Mouse (Mus musculus) macrophage (primary cell): ENCODE results near the gene Pip4k2b. TPM values are rescaled to one million over a fixed set of nuclear protein-coding genes. Genes with fewer than 3 reads are reported as not detected.
A peak's percentile ranks its signal among the peaks of the same experiment; 100 is the strongest.

Source experiments
- H3K27ac ChIP-seq: fragments of 350-480 bp; formaldehyde crosslinking; 2 replicates; pipeline ENCODE4 v1.9.0; 2021
- H3K36me3 ChIP-seq: fragments of 350-480 bp; formaldehyde crosslinking; 2 replicates; pipeline ENCODE4 v1.9.0; 2021; ENCODE audit errors: inconsistent target
- H3K4me3 ChIP-seq: fragments of 350-480 bp; formaldehyde crosslinking; 2 replicates; pipeline ENCODE4 v1.9.0; 2021; ENCODE audit errors: inconsistent target
- H3K79me2 ChIP-seq: fragments of 350-480 bp; formaldehyde crosslinking; 2 replicates; pipeline ENCODE4 v1.9.0; 2021; ENCODE audit errors: inconsistent target
- WGBS: methylation state at CpG from one replicate; pipeline ENCODE4 v1.1.7; 2026; ENCODE audit warnings: inconsistent platforms; ENCODE audit not compliant: missing documents; 5-methylcytosine and 5-hydroxymethylcytosine counted together
- polyA plus RNA-seq: library from polyadenylated mRNA; stranded (reverse); fragments of 250-400 nt; gene quantifications from 3 replicates; pipeline ENCODE4 v1.2.4, GENCODE M21; 2018; ENCODE audit warnings: inconsistent platforms

Gene Pip4k2b
- polyA plus RNA-seq, 1 experiment from 2014 or later, result 25.7 TPM

GRCm38 (mm10) chr11:97775186-97775585 is 30.7 kb upstream of the Pip4k2b start:
- H3K4me3 ChIP-seq, result no peak overlapping the region
- H3K27ac ChIP-seq, result no peak overlapping the region
- 80% methylated on average over 13 of the region's 13 CpGs for WGBS
- H3K79me2 ChIP-seq, result peaks cover 18% of the 10 kb centered on the region
- H3K36me3 ChIP-seq, result peaks cover 29% of the 10 kb centered on the region

GRCm38 (mm10) chr11:97771410-97771809 is 26.9 kb upstream of the Pip4k2b start:
- H3K27ac ChIP-seq, result no peak overlapping the region
- no peak overlapping the region for H3K4me3 ChIP-seq
- peaks cover under 1% of the 10 kb centered on the region; the same call in 1 of the 2 replicates for H3K79me2 ChIP-seq
- H3K36me3 ChIP-seq, result no peaks in the 10 kb centered on the region; the same call in 1 of the 2 replicates
- 60% methylated on average over 14 of the region's 14 CpGs for WGBS

- H3K4me3 ChIP-seq, result no peak overlapping the region
- WGBS, result 24% methylated on average over 2 of the region's 2 CpGs
- no peaks in the 10 kb centered on the region for H3K36me3 ChIP-seq
- H3K27ac ChIP-seq, result no peak overlapping the region
- H3K79me2 ChIP-seq, result peaks cover 18% of the 10 kb centered on the region
Observed at GRCm38 (mm10) chr11:97769704-97770103, 25.2 kb upstream of the Pip4k2b start.

- WGBS, result under 1% methylated on average over 38 of the region's 38 CpGs
- Histone ChIP-seq H3K79me2 (peaks cover 51% of the 10 kb centered on the region), H3K4me3 (peak within 1 kb of the TSS; percentile 100), H3K36me3 (peaks cover 28% of the 10 kb centered on the region), H3K27ac (peak within 1 kb of the TSS; percentile 75)
Observed at GRCm38 (mm10) chr11:97766154-97766881, 21.8 kb upstream of the Pip4k2b start, which contains the start of gene Cwc25. Cwc25 (minus strand) TSS chr11:97766556.

GRCm38 (mm10) chr11:97761638-97762037 is 17.1 kb upstream of the Pip4k2b start:
- peaks cover 83% of the 10 kb centered on the region for H3K79me2 ChIP-seq
- H3K27ac ChIP-seq, result no peak overlapping the region
- peaks cover 62% of the 10 kb centered on the region for H3K36me3 ChIP-seq
- no peak overlapping the region for H3K4me3 ChIP-seq

GRCm38 (mm10) chr11:97758942-97759341 is 14.4 kb upstream of the Pip4k2b start:
- Histone ChIP-seq H3K79me2 (peaks cover 57% of the 10 kb centered on the region), H3K27ac (no peak overlapping the region), H3K4me3 (no peak overlapping the region), H3K36me3 (peaks cover 75% of the 10 kb centered on the region)
- 98% methylated on average over 6 of the region's 6 CpGs for WGBS

- WGBS, result 100% methylated on average over 1 of the region's 1 CpGs
- peaks cover 49% of the 10 kb centered on the region for H3K79me2 ChIP-seq
- no peak overlapping the region for H3K4me3 ChIP-seq
- no peak overlapping the region for H3K27ac ChIP-seq
- H3K36me3 ChIP-seq, result peaks cover 78% of the 10 kb centered on the region
Observed at GRCm38 (mm10) chr11:97758125-97758524, 13.6 kb upstream of the Pip4k2b start.

GRCm38 (mm10) chr11:97753277-97753676 is 8.8 kb upstream of the Pip4k2b start:
- Histone ChIP-seq H3K79me2 (peaks cover under 1% of the 10 kb centered on the region; the same call in 1 of the 2 replicates), H3K36me3 (peaks cover 77% of the 10 kb centered on the region), H3K4me3 (no peak overlapping the region), H3K27ac (no peak overlapping the region)
- 93% methylated on average over 8 of the region's 8 CpGs for WGBS

GRCm38 (mm10) chr11:97748496-97748895 is 4.0 kb upstream of the Pip4k2b start:
- H3K4me3 ChIP-seq, result no peak overlapping the region
- peaks cover 58% of the 10 kb centered on the region for H3K36me3 ChIP-seq
- peaks cover 6% of the 10 kb centered on the region for H3K79me2 ChIP-seq
- H3K27ac ChIP-seq, result no peak overlapping the region
- 86% methylated on average over 5 of the region's 5 CpGs for WGBS

GRCm38 (mm10) chr11:97747773-97748172 is 3.3 kb upstream of the Pip4k2b start:
- WGBS, result 94% methylated on average over 8 of the region's 8 CpGs
- no peak overlapping the region for H3K27ac ChIP-seq
- H3K36me3 ChIP-seq, result peaks cover 51% of the 10 kb centered on the region
- H3K4me3 ChIP-seq, result no peak overlapping the region
- H3K79me2 ChIP-seq, result peaks cover 13% of the 10 kb centered on the region

- H3K36me3 ChIP-seq, result peaks cover 32% of the 10 kb centered on the region; the same call in 1 of the 2 replicates
Observed at GRCm38 (mm10) chr11:97745331-97745721, 822 bp upstream of the Pip4k2b start.

GRCm38 (mm10) chr11:97744718-97745330 is 320 bp upstream of the Pip4k2b start:
- 1% methylated on average over 28 of the region's 57 CpGs for WGBS
- H3K36me3 ChIP-seq, result peaks cover 27% of the 10 kb centered on the region; the same call in 1 of the 2 replicates
- peak overlapping the region; percentile 89 for H3K27ac ChIP-seq
- peak overlapping the region; percentile 38 for H3K4me3 ChIP-seq
- H3K79me2 ChIP-seq, result peaks cover 42% of the 10 kb centered on the region

More at GRCm38 (mm10) chr11:97745331-97745721, 822 bp upstream of the Pip4k2b start:
- peak overlapping the region; percentile 89 for H3K27ac ChIP-seq
- WGBS, result 3% methylated on average over 13 of the region's 13 CpGs
- peak overlapping the region; percentile 38 for H3K4me3 ChIP-seq
- peaks cover 37% of the 10 kb centered on the region for H3K79me2 ChIP-seq

- peaks cover 56% of the 10 kb centered on the region for H3K79me2 ChIP-seq
- peaks cover 22% of the 10 kb centered on the region; the same call in 1 of the 2 replicates for H3K36me3 ChIP-seq
- H3K4me3 ChIP-seq, result peak overlapping the region; percentile 61
- H3K27ac ChIP-seq, result peak overlapping the region; percentile 64
- WGBS, result under 1% methylated on average over 9 of the region's 9 CpGs
Observed at GRCm38 (mm10) chr11:97743423-97743822, 1.1 kb downstream of the Pip4k2b start.

- H3K4me3 ChIP-seq, result no peak overlapping the region; the same call in 1 of the 2 replicates
- no peak overlapping the region for H3K27ac ChIP-seq
- peaks cover 14% of the 10 kb centered on the region; the same call in 1 of the 2 replicates for H3K36me3 ChIP-seq
- H3K79me2 ChIP-seq, result peaks cover 65% of the 10 kb centered on the region
- 71% methylated on average over 9 of the region's 9 CpGs for WGBS
Observed at GRCm38 (mm10) chr11:97742591-97742990, 1.9 kb downstream of the Pip4k2b start.

- 81% methylated on average over 5 of the region's 5 CpGs for WGBS
- Histone ChIP-seq H3K27ac (no peak overlapping the region), H3K4me3 (no peak overlapping the region), H3K36me3 (peaks cover 10% of the 10 kb centered on the region; the same call in 1 of the 2 replicates), H3K79me2 (peaks cover 69% of the 10 kb centered on the region)
Observed at GRCm38 (mm10) chr11:97742157-97742556, 2.3 kb downstream of the Pip4k2b start.
